Mouse (Mus musculus) stomach, embryonic 14.5 days (tissue): ENCODE data around the gene Wdr75. TPM values are rescaled to one million over a fixed set of nuclear protein-coding genes. Genes with fewer than 3 reads are reported as not detected.

Experiments used
- ATAC-seq: fragments of 200-750 bp; cut with Nextera tagmentation; 2 replicates; pipeline ENCODE4 v1.8.0; 2017; ENCODE audit warnings: low read depth, moderate TSS enrichment; ENCODE audit not compliant: insufficient number of reproducible peaks, insufficient read depth, low FRiP score
- H3K27ac ChIP-seq: fragments of 300-500 bp; sonication (generic); 2 replicates; pipeline ENCODE4 v1.5.1; 2014; ENCODE audit warnings: mild to moderate bottlenecking, low read length, moderate library complexity, mixed read lengths
- H3K27me3 ChIP-seq: fragments of 300-500 bp; sonication (generic); 2 replicates; pipeline ENCODE4 v1.6.1; 2014; ENCODE audit warnings: low read length, control low read depth, mixed read lengths; ENCODE audit not compliant: control insufficient read depth, insufficient read depth
- H3K36me3 ChIP-seq: fragments of 300-500 bp; sonication (generic); 2 replicates; pipeline ENCODE4 v1.6.1; 2014; ENCODE audit warnings: mild to moderate bottlenecking, control low read depth, low read length, moderate library complexity, mixed read lengths; ENCODE audit not compliant: control insufficient read depth, insufficient read depth
- H3K4me1 ChIP-seq: fragments of 300-500 bp; sonication (generic); 2 replicates; pipeline ENCODE4 v1.6.1; 2014; ENCODE audit warnings: low read length, control low read depth, mixed read lengths; ENCODE audit not compliant: control insufficient read depth, insufficient read depth
- H3K4me2 ChIP-seq: fragments of 300-500 bp; sonication (generic); replicated peaks from 2 replicates; pipeline ENCODE4 v1.6.1; 2014; ENCODE audit warnings: low read depth, low read length, control low read depth
- H3K4me3 ChIP-seq: fragments of 300-500 bp; sonication (generic); 2 replicates; pipeline ENCODE4 v1.5.1; 2014; ENCODE audit warnings: low read depth, low read length, control low read depth
- H3K9ac ChIP-seq: fragments of 300-500 bp; sonication (generic); replicated peaks from 2 replicates; pipeline ENCODE4 v1.6.1; 2014; ENCODE audit warnings: low read depth, mild to moderate bottlenecking, control low read depth, low read length, moderate library complexity, mixed read lengths
- H3K9me3 ChIP-seq: fragments of 300-500 bp; sonication (generic); 2 replicates; pipeline ENCODE4 v1.6.1; 2016; ENCODE audit warnings: low read depth, low read length, control low read depth; ENCODE audit not compliant: control insufficient read depth
- WGBS: fragments of 180-500 bp; shearing (Covaris S2); extraction: QIAGEN DNeasy Blood & Tissue Kit; methylation state at CpG from one replicate; pipeline ENCODE4 v1.1.7; 2014; 5-methylcytosine and 5-hydroxymethylcytosine counted together
- polyA plus RNA-seq: library from polyadenylated mRNA; unstranded; fragments of >200 nt; fragmentation: Nextera tagmentation; extraction: Ambion mirVana; gene quantifications from 2 replicates; pipeline ENCODE4 v1.2.1, GENCODE M21; 2014

Wdr75 gene
- polyA plus RNA-seq, 1 experiment from 2014 or later, result 88.6 TPM

GRCm38 (mm10) chr1:45826148-45826547 is 31.2 kb downstream of the Wdr75 start:
- Histone ChIP-seq H3K36me3 (peaks cover 24% of the 10 kb centered on the region), H3K4me1 (no peaks in the 10 kb centered on the region), H3K4me3 (no peak overlapping the region), H3K9me3 (no peaks in the 10 kb centered on the region), H3K27ac (no peak overlapping the region), H3K4me2 (no peak overlapping the region), H3K27me3 (no peaks in the 10 kb centered on the region), H3K9ac (no peak overlapping the region)
- ATAC-seq, result no peak
- 87% methylated on average over 2 of the region's 2 CpGs for WGBS

- Histone ChIP-seq H3K4me2 (no peak overlapping the region), H3K9me3 (no peaks in the 10 kb centered on the region), H3K4me3 (no peak overlapping the region), H3K36me3 (peaks cover 22% of the 10 kb centered on the region), H3K4me1 (no peaks in the 10 kb centered on the region), H3K27ac (no peak overlapping the region), H3K9ac (no peak overlapping the region), H3K27me3 (no peaks in the 10 kb centered on the region)
- WGBS, result 84% methylated on average over 2 of the region's 2 CpGs
- ATAC-seq, result no peak
Observed at GRCm38 (mm10) chr1:45826796-45827195, 31.8 kb downstream of the Wdr75 start.

GRCm38 (mm10) chr1:45830453-45831206 is 35.7 kb downstream of the Wdr75 start:
- Histone ChIP-seq H3K27me3 (no peaks in the 10 kb centered on the region), H3K4me3 (no peak overlapping the region), H3K9me3 (no peaks in the 10 kb centered on the region), H3K4me1 (no peaks in the 10 kb centered on the region), H3K9ac (no peak overlapping the region), H3K36me3 (no peaks in the 10 kb centered on the region), H3K4me2 (no peak overlapping the region), H3K27ac (no peak overlapping the region)
- WGBS, result 80% methylated on average over 8 of the region's 8 CpGs
- ATAC-seq, result no peak

- Histone ChIP-seq H3K36me3 (no peaks in the 10 kb centered on the region), H3K4me1 (0 out of 2 replicates have a peak, but pooled peaks cover 4% of the 10 kb centered on the region), H3K27ac (no peak overlapping the region), H3K4me2 (no peak overlapping the region), H3K9ac (no peak overlapping the region), H3K4me3 (no peak overlapping the region), H3K27me3 (no peaks in the 10 kb centered on the region), H3K9me3 (no peaks in the 10 kb centered on the region)
- ATAC-seq, result no peak
- WGBS, result 65% methylated on average over 4 of the region's 4 CpGs
Observed at GRCm38 (mm10) chr1:45835362-45836063, 40.5 kb downstream of the Wdr75 start.

GRCm38 (mm10) chr1:45837736-45838135 is 42.8 kb downstream of the Wdr75 start:
- no peak overlapping the region for H3K4me3 ChIP-seq
- H3K4me2 ChIP-seq, result no peak overlapping the region
- 0 out of 2 replicates have a peak, but pooled peaks cover 4% of the 10 kb centered on the region for H3K4me1 ChIP-seq
- no peak overlapping the region for H3K9ac ChIP-seq
- no peaks in the 10 kb centered on the region for H3K9me3 ChIP-seq
- ATAC-seq, result peak; percentile 86; the same call in 1 of the 2 replicates
- no peaks in the 10 kb centered on the region for H3K36me3 ChIP-seq
- 40% methylated on average over 4 of the region's 4 CpGs for WGBS
- no peak overlapping the region for H3K27ac ChIP-seq
- H3K27me3 ChIP-seq, result no peaks in the 10 kb centered on the region

GRCm38 (mm10) chr1:45838271-45838670 is 43.3 kb downstream of the Wdr75 start:
- ATAC-seq, result no peak
- Histone ChIP-seq H3K9ac (no peak overlapping the region), H3K9me3 (no peaks in the 10 kb centered on the region), H3K4me3 (no peak overlapping the region), H3K36me3 (no peaks in the 10 kb centered on the region), H3K4me2 (no peak overlapping the region), H3K4me1 (0 out of 2 replicates have a peak, but pooled peaks cover 4% of the 10 kb centered on the region), H3K27me3 (no peaks in the 10 kb centered on the region), H3K27ac (no peak overlapping the region)

- Histone ChIP-seq H3K9me3 (peaks cover 3% of the 10 kb centered on the region; the same call in 1 of the 2 replicates), H3K27ac (no peak overlapping the region), H3K27me3 (no peaks in the 10 kb centered on the region), H3K4me1 (no peaks in the 10 kb centered on the region), H3K4me3 (no peak overlapping the region), H3K36me3 (no peaks in the 10 kb centered on the region), H3K9ac (no peak overlapping the region), H3K4me2 (no peak overlapping the region)
- 89% methylated on average over 1 of the region's 1 CpGs for WGBS
- ATAC-seq, result no peak
Observed at GRCm38 (mm10) chr1:45845466-45845865, 50.5 kb downstream of the Wdr75 start.

- peaks cover 5% of the 10 kb centered on the region; the same call in 1 of the 2 replicates for H3K4me1 ChIP-seq
- 74% methylated on average over 1 of the region's 1 CpGs for WGBS
- ATAC-seq, result no peak
Observed at GRCm38 (mm10) chr1:45858038-45858437, 63.1 kb downstream of the Wdr75 start.

More at GRCm38 (mm10) chr1:45858038-45858437, 63.1 kb downstream of the Wdr75 start:
- Histone ChIP-seq H3K36me3 (no peaks in the 10 kb centered on the region), H3K4me3 (no peak overlapping the region), H3K27ac (no peak overlapping the region), H3K9me3 (no peaks in the 10 kb centered on the region), H3K27me3 (no peaks in the 10 kb centered on the region), H3K9ac (no peak overlapping the region), H3K4me2 (no peak overlapping the region)
